Mouse (Mus musculus) Muller cell, postnatal 12 days (primary cell): Measurements from ENCODE around the gene Bckdha.
A peak's percentile ranks its signal among the peaks of the same experiment; 100 is the strongest.

Source experiments
- DNase-seq: peaks from one replicate; pipeline ENCODE4 v3.0.0-alpha.2; 2015; ENCODE audit errors: inconsistent ontology term

Bckdha gene

GRCm38 (mm10) chr7:25681341-25682231, 22.8 kb upstream of the Bckdha start:
- no peak for DNase-seq

- DNase-seq = peak; percentile 98
These were observed 21.9 kb upstream of the Bckdha start, which contains the start of gene B9d2 for GRCm38 (mm10) chr7:25680514-25681258. Gene B9d2, plus strand, starts transcription at chr7:25680780.

- DNase-seq = peak; percentile 24
These were observed 21.2 kb upstream of the Bckdha start for GRCm38 (mm10) chr7:25679971-25680370.

DNA sequence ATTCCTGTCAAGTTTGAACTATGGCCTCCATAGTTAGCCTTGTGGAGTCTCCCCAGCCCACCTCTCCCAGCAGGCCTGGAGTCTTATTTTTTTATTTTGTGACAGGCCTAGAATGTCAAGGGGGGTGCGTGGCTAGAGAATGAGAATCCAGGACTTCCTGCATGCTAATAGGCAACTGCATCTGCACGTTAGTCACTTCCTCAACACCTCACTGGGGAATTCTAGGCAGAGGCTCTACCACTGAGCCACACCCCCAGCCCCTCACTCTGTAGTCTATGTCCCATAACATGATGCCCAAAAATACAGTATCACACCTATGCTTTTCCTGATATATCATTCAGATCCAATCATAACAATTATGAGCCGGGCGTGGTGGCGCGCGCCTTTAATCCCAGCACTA, 18.2 kb upstream of the Bckdha start:
- DNase-seq = no peak

- peak; percentile 99 for DNase-seq
These were observed 17.5 kb upstream of the Bckdha start for GRCm38 (mm10) chr7:25676085-25676781.

- DNase-seq = no peak
These were observed 16.6 kb upstream of the Bckdha start for GRCm38 (mm10) chr7:25675405-25675804.

- no peak for DNase-seq
These were observed 16.0 kb upstream of the Bckdha start, which contains the start of gene Tmem91 for GRCm38 (mm10) chr7:25674719-25675300. Gene Tmem91, minus strand, starts transcription at chr7:25675166.

GRCm38 (mm10) chr7:25674297-25674696, 15.5 kb upstream of the Bckdha start:
- no peak for DNase-seq

DNA sequence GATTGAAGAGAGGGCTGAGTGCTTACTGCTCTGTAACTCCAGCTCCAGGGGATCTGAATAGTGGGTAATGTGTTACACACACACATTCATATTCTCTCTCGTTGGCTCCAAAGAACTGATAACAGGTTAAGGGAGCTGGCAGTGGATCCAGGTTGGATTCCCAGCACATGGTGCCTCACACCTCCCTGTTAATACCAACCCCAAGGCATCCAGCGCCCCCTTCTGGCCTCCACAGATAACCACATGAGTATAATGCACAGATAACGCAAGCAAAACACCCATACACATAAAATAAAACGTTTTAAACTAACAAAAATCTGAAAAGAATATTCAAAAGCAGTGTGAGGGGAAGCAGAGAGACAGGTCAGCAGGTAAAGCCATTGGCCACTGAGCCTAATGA, 13.7 kb upstream of the Bckdha start:
- DNase-seq = no peak

DNA sequence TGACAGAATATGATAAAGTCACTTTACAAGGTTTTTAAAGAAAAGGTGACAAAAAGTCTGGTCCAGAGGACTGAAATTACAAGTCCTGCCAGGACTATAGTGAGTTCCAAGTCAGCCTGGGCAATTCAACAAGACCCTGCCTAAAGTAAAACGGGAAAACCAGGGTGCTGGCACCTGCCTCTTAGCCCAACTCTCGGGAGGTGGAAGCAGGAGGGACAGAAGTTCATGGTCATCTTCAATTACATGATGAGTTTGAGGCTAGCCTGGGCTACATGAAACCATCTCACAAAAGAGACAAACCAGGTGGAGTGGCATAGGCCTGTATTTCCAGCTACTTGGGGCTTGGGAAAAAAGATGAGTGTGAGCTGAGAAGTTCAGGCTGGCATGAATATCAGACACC, 12.9 kb upstream of the Bckdha start:
- DNase-seq = no peak

GRCm38 (mm10) chr7:25670096-25670495, 11.3 kb upstream of the Bckdha start:
- no peak for DNase-seq

DNA sequence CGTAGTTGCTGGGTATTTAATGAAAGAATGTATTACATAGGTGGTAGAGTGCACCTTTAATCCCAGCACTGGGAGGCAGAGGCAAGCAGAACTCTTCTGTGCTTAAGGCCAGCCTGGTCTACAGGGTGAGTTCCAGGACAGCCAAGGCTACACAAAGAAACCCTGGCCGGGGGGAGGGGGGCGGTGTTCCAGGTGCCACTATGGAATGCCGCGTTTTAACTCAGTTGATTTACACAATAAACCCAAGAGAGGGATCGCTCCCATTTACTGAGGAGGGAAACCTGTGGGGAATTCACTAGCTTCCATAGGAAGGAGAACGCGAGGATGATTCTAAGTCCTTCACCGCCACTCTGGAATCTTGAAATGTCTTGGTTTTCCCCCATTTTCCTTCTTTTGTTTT, 10.8 kb upstream of the Bckdha start:
- no peak for DNase-seq

DNA sequence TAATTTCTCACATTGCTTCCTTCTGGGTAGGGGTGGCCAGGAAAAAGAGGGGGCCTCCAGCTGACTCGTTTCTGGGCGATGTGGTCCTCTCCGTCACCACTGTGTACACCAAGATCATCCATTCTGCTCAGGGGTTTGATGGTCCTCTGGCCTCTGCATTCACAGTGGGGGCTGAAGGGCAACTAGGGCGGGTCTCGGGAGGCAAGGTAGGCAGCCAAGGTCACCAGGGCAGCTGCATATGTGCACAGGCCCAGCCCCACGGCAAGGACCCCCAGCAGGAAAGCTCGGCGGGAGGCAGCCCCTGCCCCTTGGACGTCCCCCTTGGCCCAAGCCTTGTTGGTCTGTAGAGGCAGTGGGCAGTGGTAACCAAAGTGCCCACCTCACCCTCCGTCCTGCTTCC, 10.4 kb upstream of the Bckdha start:
- DNase-seq = no peak

DNA sequence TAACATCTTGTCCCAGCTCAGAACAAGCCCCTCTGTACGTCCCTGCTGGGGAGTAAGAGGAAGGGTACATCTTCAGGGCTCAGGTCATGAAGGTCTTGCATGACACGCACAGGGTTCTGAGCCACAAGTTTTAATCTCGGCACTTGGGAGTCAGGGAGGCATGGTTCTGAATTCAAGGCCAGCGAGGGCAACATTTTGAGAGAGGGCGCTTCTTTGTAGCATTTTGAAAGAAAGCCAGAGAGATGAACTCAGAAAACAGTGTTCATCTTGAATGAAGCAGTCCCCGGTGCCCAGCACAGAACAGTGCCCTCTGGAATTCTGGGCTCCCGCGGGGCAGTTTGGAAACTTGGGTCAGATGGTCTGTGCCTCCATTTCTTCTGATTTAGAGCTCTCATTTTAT, 7.6 kb upstream of the Bckdha start:
- no peak for DNase-seq

DNA sequence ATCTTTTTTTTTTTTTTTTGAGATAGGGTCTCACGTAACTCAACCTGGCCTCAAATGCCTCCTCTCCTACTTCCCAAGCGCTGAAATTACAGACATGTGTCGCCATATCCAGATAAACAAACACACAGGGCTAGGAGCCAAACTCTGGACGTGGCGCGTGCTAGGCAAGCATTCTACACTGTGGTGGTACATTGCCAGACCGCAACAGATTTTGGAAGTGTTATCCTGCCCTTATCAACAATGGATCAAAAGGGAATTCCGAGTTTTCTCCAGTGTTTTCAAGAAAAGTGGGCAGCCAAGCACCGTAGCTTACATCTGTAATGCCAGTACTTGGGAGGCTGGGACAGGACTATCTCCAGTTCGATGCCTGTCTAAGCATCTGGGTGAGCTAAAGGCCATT, 996 bp downstream of the Bckdha start:
- DNase-seq = no peak

- no peak for DNase-seq
These were observed 3.0 kb downstream of the Bckdha start for GRCm38 (mm10) chr7:25655601-25656428.

- DNase-seq = no peak
These were observed 6.5 kb downstream of the Bckdha start for GRCm38 (mm10) chr7:25652244-25652759.

- no peak for DNase-seq
These were observed 7.5 kb downstream of the Bckdha start for GRCm38 (mm10) chr7:25651281-25651680.

GRCm38 (mm10) chr7:25649839-25650238, 8.9 kb downstream of the Bckdha start:
- DNase-seq = no peak

GRCm38 (mm10) chr7:25647574-25648123, 11.1 kb downstream of the Bckdha start:
- DNase-seq = no peak
